Mouse (Mus musculus): ENCODE results near the gene Arx. TPM values are rescaled to one million over a fixed set of nuclear protein-coding genes. Genes with fewer than 3 reads are reported as not detected.

Gene Arx
- polyA plus RNA-seq (2015; fragmentation: Nextera tagmentation; extraction: Ambion mirVana), result 58.0 and 63.2 TPM in 2 replicates

- H3K4me2 ChIP-seq, result peak within 1 kb of the TSS; percentile 61
- H3K27ac ChIP-seq, result peak within 1 kb of the TSS; percentile 88
- peaks cover 8% of the 10 kb centered on the region; the same call in 1 of the 2 replicates for H3K36me3 ChIP-seq (ENCODE audit: poor library complexity, severe bottlenecking)
- WGBS, result 25% methylated on average over 31 of the region's 31 CpGs
- ATAC-seq, result peak; percentile 94
- H3K9ac ChIP-seq, result peak within 1 kb of the TSS; percentile 91
- H3K4me3 ChIP-seq, result peak within 1 kb of the TSS; percentile 60
- H3K9me3 ChIP-seq (replicated peaks), result no peaks in the 10 kb centered on the region
- peaks cover 15% of the 10 kb centered on the region; the same call in 1 of the 2 replicates for H3K4me1 ChIP-seq
- H3K27me3 ChIP-seq, result no peaks in the 10 kb centered on the region
Measured at GRCm38 (mm10) chrX:93286291-93286893, at the start of gene Arx. Gene Arx (plus strand): TSS chrX:93286445.

- H3K36me3 ChIP-seq (ENCODE audit: poor library complexity, severe bottlenecking), result no peaks in the 10 kb centered on the region
- no peak overlapping the region for H3K4me2 ChIP-seq
- WGBS, result 76% methylated on average over 1 of the region's 1 CpGs
- H3K27ac ChIP-seq, result no peak overlapping the region
- ATAC-seq, result no peak
- H3K4me3 ChIP-seq, result no peak overlapping the region
- no peak overlapping the region for H3K9ac ChIP-seq
- no peaks in the 10 kb centered on the region for H3K27me3 ChIP-seq
- 0 out of 2 replicates have a peak, but pooled peaks cover 2% of the 10 kb centered on the region for H3K4me1 ChIP-seq
- H3K9me3 ChIP-seq (replicated peaks), result no peaks in the 10 kb centered on the region
Measured at GRCm38 (mm10) chrX:93251329-93251728, 34.9 kb upstream of the Arx start.

- peak; percentile 55; the same call in 1 of the 2 replicates for ATAC-seq
- Histone ChIP-seq H3K4me1 (peaks cover 9% of the 10 kb centered on the region; the same call in 1 of the 2 replicates), H3K9ac (no peak overlapping the region), H3K36me3 (ENCODE audit: poor library complexity, severe bottlenecking) (no peaks in the 10 kb centered on the region), H3K27ac (no peak overlapping the region), H3K9me3 (replicated peaks) (no peaks in the 10 kb centered on the region), H3K4me2 (no peak overlapping the region), H3K27me3 (no peaks in the 10 kb centered on the region), H3K4me3 (no peak overlapping the region)
- 31% methylated on average over 3 of the region's 3 CpGs for WGBS
Measured at GRCm38 (mm10) chrX:93275689-93276088, 10.6 kb upstream of the Arx start.

- 0 out of 2 replicates have a peak overlapping the region, but pooled peaks have one; percentile 10 for H3K4me2 ChIP-seq
- no peak for ATAC-seq
- no peak overlapping the region for H3K9ac ChIP-seq
- no peaks in the 10 kb centered on the region for H3K9me3 ChIP-seq (replicated peaks)
- H3K27ac ChIP-seq, result no peak overlapping the region; the same call in 1 of the 2 replicates
- H3K36me3 ChIP-seq (ENCODE audit: poor library complexity, severe bottlenecking), result no peaks in the 10 kb centered on the region
- H3K4me1 ChIP-seq, result peaks cover 18% of the 10 kb centered on the region
- H3K27me3 ChIP-seq, result no peaks in the 10 kb centered on the region
- H3K4me3 ChIP-seq, result no peak overlapping the region
- 28% methylated on average over 7 of the region's 11 CpGs for WGBS
Measured at GRCm38 (mm10) chrX:93279940-93280339, 6.3 kb upstream of the Arx start.

GRCm38 (mm10) chrX:93281028-93281723 is 5.1 kb upstream of the Arx start:
- Histone ChIP-seq H3K9ac (peak overlapping the region; percentile 61), H3K9me3 (replicated peaks) (no peaks in the 10 kb centered on the region), H3K27me3 (no peaks in the 10 kb centered on the region), H3K4me1 (peaks cover 24% of the 10 kb centered on the region), H3K4me3 (peak overlapping the region; percentile 31), H3K36me3 (ENCODE audit: poor library complexity, severe bottlenecking) (no peaks in the 10 kb centered on the region), H3K27ac (peak overlapping the region; percentile 81), H3K4me2 (peak overlapping the region; percentile 53)
- WGBS, result 14% methylated on average over 23 of the region's 23 CpGs
- ATAC-seq, result peak; percentile 73

GRCm38 (mm10) chrX:93281756-93282155 is 4.5 kb upstream of the Arx start:
- peak; percentile 48 for ATAC-seq
- H3K4me1 ChIP-seq, result peaks cover 24% of the 10 kb centered on the region
- H3K9me3 ChIP-seq (replicated peaks), result no peaks in the 10 kb centered on the region
- peak overlapping the region; percentile 53 for H3K4me2 ChIP-seq
- H3K27ac ChIP-seq, result peak overlapping the region; percentile 81
- 11% methylated on average over 5 of the region's 5 CpGs for WGBS
- no peaks in the 10 kb centered on the region for H3K36me3 ChIP-seq (ENCODE audit: poor library complexity, severe bottlenecking)
- H3K4me3 ChIP-seq, result peak overlapping the region; percentile 31
- no peaks in the 10 kb centered on the region for H3K27me3 ChIP-seq
- peak overlapping the region; percentile 61 for H3K9ac ChIP-seq

- 20% methylated on average over 10 of the region's 10 CpGs for WGBS
- H3K4me3 ChIP-seq, result peak overlapping the region; percentile 60
- H3K27me3 ChIP-seq, result no peaks in the 10 kb centered on the region
- H3K4me2 ChIP-seq, result peak overlapping the region; percentile 61
- ATAC-seq, result no peak
- no peaks in the 10 kb centered on the region for H3K9me3 ChIP-seq (replicated peaks)
- peak overlapping the region; percentile 72 for H3K27ac ChIP-seq
- H3K36me3 ChIP-seq (ENCODE audit: poor library complexity, severe bottlenecking), result peaks cover 8% of the 10 kb centered on the region; the same call in 1 of the 2 replicates
- H3K4me1 ChIP-seq, result peaks cover 20% of the 10 kb centered on the region
- H3K9ac ChIP-seq, result peak overlapping the region; percentile 68
Measured at GRCm38 (mm10) chrX:93285091-93285490, 1.2 kb upstream of the Arx start.

- Histone ChIP-seq H3K4me3 (peak overlapping the region; percentile 60), H3K36me3 (ENCODE audit: poor library complexity, severe bottlenecking) (peaks cover 8% of the 10 kb centered on the region; the same call in 1 of the 2 replicates), H3K4me2 (peak overlapping the region; percentile 61), H3K27ac (peak overlapping the region; percentile 88), H3K4me1 (peaks cover 8% of the 10 kb centered on the region; the same call in 1 of the 2 replicates), H3K9ac (peak overlapping the region; percentile 91), H3K9me3 (replicated peaks) (no peaks in the 10 kb centered on the region), H3K27me3 (no peaks in the 10 kb centered on the region)
- 20% methylated on average over 21 of the region's 37 CpGs for WGBS
- ATAC-seq, result no peak
Measured at GRCm38 (mm10) chrX:93288339-93288738, 2.1 kb downstream of the Arx start.

GRCm38 (mm10) chrX:93289076-93289475 is 2.8 kb downstream of the Arx start:
- 34% methylated on average over 21 of the region's 37 CpGs for WGBS
- no peaks in the 10 kb centered on the region for H3K9me3 ChIP-seq (replicated peaks)
- ATAC-seq, result no peak
- H3K4me2 ChIP-seq, result peak overlapping the region; percentile 61
- H3K4me1 ChIP-seq, result peaks cover 8% of the 10 kb centered on the region; the same call in 1 of the 2 replicates
- peak overlapping the region; percentile 91 for H3K9ac ChIP-seq
- H3K27me3 ChIP-seq, result 0 out of 2 replicates have a peak, but pooled peaks cover 2% of the 10 kb centered on the region
- H3K27ac ChIP-seq, result peak overlapping the region; percentile 88
- H3K4me3 ChIP-seq, result peak overlapping the region; percentile 60
- H3K36me3 ChIP-seq (ENCODE audit: poor library complexity, severe bottlenecking), result peaks cover 8% of the 10 kb centered on the region; the same call in 1 of the 2 replicates

- Histone ChIP-seq H3K4me1 (peaks cover 9% of the 10 kb centered on the region; the same call in 1 of the 2 replicates), H3K4me3 (peak overlapping the region; percentile 60), H3K27ac (peak overlapping the region; percentile 88), H3K36me3 (ENCODE audit: poor library complexity, severe bottlenecking) (peaks cover 8% of the 10 kb centered on the region; the same call in 1 of the 2 replicates), H3K9ac (peak overlapping the region; percentile 91), H3K4me2 (peak overlapping the region; percentile 61), H3K9me3 (replicated peaks) (no peaks in the 10 kb centered on the region), H3K27me3 (0 out of 2 replicates have a peak, but pooled peaks cover 5% of the 10 kb centered on the region)
- WGBS, result 5% methylated on average over 12 of the region's 12 CpGs
- ATAC-seq, result no peak
Measured at GRCm38 (mm10) chrX:93289851-93290380, 3.7 kb downstream of the Arx start.

- Histone ChIP-seq H3K27ac (peak overlapping the region; percentile 88), H3K9me3 (replicated peaks) (no peaks in the 10 kb centered on the region), H3K9ac (peak overlapping the region; percentile 91), H3K4me2 (peak overlapping the region; percentile 61), H3K36me3 (ENCODE audit: poor library complexity, severe bottlenecking) (peaks cover 8% of the 10 kb centered on the region), H3K4me3 (peak overlapping the region; percentile 60), H3K27me3 (0 out of 2 replicates have a peak, but pooled peaks cover 5% of the 10 kb centered on the region), H3K4me1 (peaks cover 10% of the 10 kb centered on the region)
- 27% methylated on average over 6 of the region's 6 CpGs for WGBS
- no peak for ATAC-seq
Measured at GRCm38 (mm10) chrX:93292031-93292430, 5.8 kb downstream of the Arx start.
